Mouse (Mus musculus): Measurements from ENCODE around the gene Pacsin2.

- no peak for TF ChIP-seq CTCF (IDR thresholded peaks at IDR 0.05; ENCODE audit: control insufficient read depth, insufficient read depth, low read length)
- no peak for TF ChIP-seq POLR2A (IDR thresholded peaks at IDR 0.05; ENCODE audit: borderline replicate concordance, control insufficient read depth, low read depth, low read length)
Observed at GRCm38 (mm10) chr15:83448646-83449045, 15.8 kb downstream of the Pacsin2 start.

All from bone marrow, adult 2 months (tissue).